Mouse (Mus musculus) granulocyte monocyte progenitor cell, adult 5-6 weeks (primary cell): ENCODE results near the gene Nrip3. TPM values are rescaled to one million over a fixed set of nuclear protein-coding genes. Genes with fewer than 3 reads are reported as not detected.
A peak's percentile ranks its signal among the peaks of the same experiment; 100 is the strongest.

Experiments used
- ATAC-seq: replicated peaks from 2 replicates; pipeline ENCODE4 v1.8.0; 2016; ENCODE audit warnings: mild to moderate bottlenecking, moderate TSS enrichment, inconsistent platforms; ENCODE audit not compliant: poor library complexity, severe bottlenecking
- total RNA-seq, 2 experiments: library from RNA; stranded (forward) in 1 of 2; stranded (reverse) in 1 of 2; fragments of 200-712, 200-1000 nt in 1 of 2; fragments of >200 nt in 1 of 2; fragmentation: Nextera tagmentation in 1 of 2; gene quantifications; 2 replicates each; pipeline ENCODE4 v1.2.3; 2014 to 2017

The Nrip3 gene
- total RNA-seq, 2 experiments from 2014 or later: not detected

- ATAC-seq: no peak
Observed at GRCm38 (mm10) chr7:109768699-109769383, 13.0 kb downstream of the Nrip3 start.

GRCm38 (mm10) chr7:109767575-109768350 lies 14.1 kb downstream of the Nrip3 start:
- ATAC-seq: no peak

GRCm38 (mm10) chr7:109764009-109764408 lies 17.8 kb downstream of the Nrip3 start:
- no peak for ATAC-seq

GRCm38 (mm10) chr7:109756291-109756690 lies 25.5 kb downstream of the Nrip3 start:
- no peak for ATAC-seq

- no peak for ATAC-seq
Observed at GRCm38 (mm10) chr7:109754034-109754433, 27.8 kb downstream of the Nrip3 start.

- peak; percentile 90 for ATAC-seq
Observed at GRCm38 (mm10) chr7:109752008-109752925, 29.6 kb downstream of the Nrip3 start, which contains the start of gene Tmem9b. Tmem9b (minus strand) TSS chr7:109752875.

GRCm38 (mm10) chr7:109751427-109752007 lies 30.3 kb downstream of the Nrip3 start:
- ATAC-seq: 0 out of 2 replicates have a peak, but pooled peaks have one; percentile 3

GRCm38 (mm10) chr7:109747747-109748146 lies 34.1 kb downstream of the Nrip3 start:
- ATAC-seq: no peak

GRCm38 (mm10) chr7:109741703-109742102 lies 40.1 kb downstream of the Nrip3 start:
- ATAC-seq: no peak

GRCm38 (mm10) chr7:109741060-109741459 lies 40.8 kb downstream of the Nrip3 start:
- no peak for ATAC-seq

- no peak for ATAC-seq
Observed at GRCm38 (mm10) chr7:109739822-109740370, 41.9 kb downstream of the Nrip3 start.

GRCm38 (mm10) chr7:109734806-109735205 lies 47.0 kb downstream of the Nrip3 start:
- ATAC-seq: no peak

- no peak for ATAC-seq
Observed at GRCm38 (mm10) chr7:109731626-109732025, 50.2 kb downstream of the Nrip3 start, which contains the start of gene Ascl3. Ascl3 (minus strand) TSS chr7:109731726.

- ATAC-seq: no peak
Observed at GRCm38 (mm10) chr7:109723697-109724096, 58.1 kb downstream of the Nrip3 start, which contains the start of gene BC051019. BC051019 (minus strand) TSS chr7:109723850.

- no peak for ATAC-seq
Observed at GRCm38 (mm10) chr7:109723114-109723513, 58.7 kb downstream of the Nrip3 start.

GRCm38 (mm10) chr7:109722618-109723017 lies 59.2 kb downstream of the Nrip3 start:
- no peak for ATAC-seq

GRCm38 (mm10) chr7:109719286-109719685 lies 62.5 kb downstream of the Nrip3 start:
- ATAC-seq: peak; percentile 39; the same call in 1 of the 2 replicates

- no peak for ATAC-seq
Observed at GRCm38 (mm10) chr7:109713434-109713982, 68.3 kb downstream of the Nrip3 start.

- no peak for ATAC-seq
Observed at GRCm38 (mm10) chr7:109712198-109712597, 69.6 kb downstream of the Nrip3 start.
